In the genomic region with DNA sequence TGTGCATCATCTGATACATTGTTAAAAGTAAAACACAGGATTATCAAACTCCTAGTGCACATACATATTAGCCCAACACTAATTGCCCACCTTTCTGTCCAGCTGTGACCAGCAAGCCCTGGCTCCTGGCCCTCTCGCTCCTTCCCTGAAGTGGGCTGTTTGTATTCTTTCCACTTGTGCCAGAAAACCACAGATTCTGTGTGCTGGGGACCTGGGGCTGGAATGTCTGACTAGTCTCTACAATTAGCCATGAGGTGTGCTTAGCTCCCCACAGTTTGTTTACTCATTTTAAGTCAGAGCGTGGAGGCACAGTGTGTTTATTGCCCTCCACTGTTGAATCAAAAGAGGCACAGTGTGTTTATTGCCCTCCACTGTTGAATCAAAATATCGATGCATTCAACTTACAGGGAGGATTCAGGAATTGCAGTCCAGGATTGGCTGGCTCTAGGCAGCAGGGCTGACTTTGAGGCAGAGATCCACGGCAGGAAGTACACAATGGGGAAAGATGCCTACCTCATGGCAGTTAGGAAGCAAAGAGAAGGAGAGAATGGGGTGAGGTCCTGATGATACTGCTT, we compare ENCODE assay signal across 20 mouse cellular contexts. TPM values are rescaled to one million over a fixed set of nuclear protein-coding genes. Genes with fewer than 3 reads are reported as not detected.
DNase-seq lines count a peak whose midpoint lies in the region; ATAC-seq and TF ChIP-seq lines count a peak whose summit lies in the region.
"Had no signal": no experiment of that assay in that cellular context is flagged by ENCODE, and none has a peak within 500 bp of the region (broad histone marks: within the 10 kb centered on the region; RNA-seq: fewer than 3 reads in every experiment).

No protein-coding gene starts in this region.

- no peak for ATAC-seq in midbrain, embryonic 11.5 days (ENCODE audit: low FRiP score)
- ATAC-seq in midbrain, postnatal 0 days (ENCODE audit: low FRiP score): no peak
- no peak for ATAC-seq in limb, embryonic 14.5 days (ENCODE audit: low FRiP score, low read depth)
- no peak for ATAC-seq in kidney, embryonic 15.5 days (replicated peaks; ENCODE audit: low FRiP score)
- ATAC-seq: forebrain, embryonic 13.5 days; forebrain, postnatal 0 days had no signal

- no peak overlapping the region for H3K9ac ChIP-seq in midbrain, embryonic 11.5 days (ENCODE audit: low read length)
- H3K9ac ChIP-seq in midbrain, postnatal 0 days (replicated peaks; ENCODE audit: low read length, poor library complexity, severe bottlenecking): no peak overlapping the region
- no peak overlapping the region for H3K9ac ChIP-seq in limb, embryonic 14.5 days (ENCODE audit: low read depth, low read length, severe bottlenecking)
- no peak overlapping the region for H3K9ac ChIP-seq in kidney, embryonic 15.5 days
- H3K9ac ChIP-seq: forebrain, embryonic 13.5 days; forebrain, postnatal 0 days; heart, embryonic 13.5 days; hindbrain, embryonic 12.5 days had no signal

- TF ChIP-seq POLR2A in lung, adult 2 months (IDR thresholded peaks at IDR 0.05; ENCODE audit: borderline replicate concordance, extremely low read depth, low read depth, low read length): no peak
- no peak for TF ChIP-seq POLR2A in limb, embryonic 14.5 days (IDR thresholded peaks at IDR 0.05; ENCODE audit: borderline replicate concordance, extremely low read depth, insufficient read depth, insufficient read length)

- peaks cover 2% of the 10 kb centered on the region; the same call in 1 of the 2 replicates for H3K4me1 ChIP-seq in lung, adult 2 months (ENCODE audit: control insufficient read depth, insufficient read depth, low read length)
- no peaks in the 10 kb centered on the region for H3K4me1 ChIP-seq in midbrain, embryonic 11.5 days (ENCODE audit: control insufficient read depth, insufficient read depth, low read length)
- no peaks in the 10 kb centered on the region for H3K4me1 ChIP-seq in midbrain, postnatal 0 days (ENCODE audit: insufficient read depth, low read length)
- peaks cover 19% of the 10 kb centered on the region for H3K4me1 ChIP-seq in limb, embryonic 14.5 days (ENCODE audit: control insufficient read depth, insufficient read depth, low read length)
- H3K4me1 ChIP-seq in kidney, embryonic 15.5 days: no peaks in the 10 kb centered on the region
- H3K4me1 ChIP-seq: forebrain, embryonic 13.5 days had no signal

- no peak overlapping the region for H3K4me2 ChIP-seq in midbrain, embryonic 11.5 days
- H3K4me2 ChIP-seq in midbrain, postnatal 0 days (ENCODE audit: low read depth, low read length, poor library complexity, severe bottlenecking): no peak overlapping the region
- H3K4me2 ChIP-seq in limb, embryonic 14.5 days (replicated peaks; ENCODE audit: low read depth, low read length, severe bottlenecking): no peak overlapping the region
- H3K4me2 ChIP-seq in kidney, embryonic 15.5 days: no peak overlapping the region
- H3K4me2 ChIP-seq: forebrain, embryonic 13.5 days; heart, embryonic 13.5 days; hindbrain, embryonic 12.5 days had no signal

- no peak for TF ChIP-seq CTCF in lung, adult 2 months (IDR thresholded peaks at IDR 0.05; ENCODE audit: insufficient read depth, low read length)
- TF ChIP-seq CTCF in midbrain, postnatal 0 days (IDR thresholded peaks at IDR 0.05): no peak

- 50% methylated on average over 4 of the region's 4 CpGs for WGBS in lung, adult 2 months
- WGBS in midbrain, embryonic 11.5 days: 72% methylated on average over 4 of the region's 4 CpGs
- 61% methylated on average over 4 of the region's 4 CpGs for WGBS in midbrain, postnatal 0 days
- 29% methylated on average over 4 of the region's 4 CpGs for WGBS in limb, embryonic 14.5 days
- 59% methylated on average over 4 of the region's 4 CpGs for WGBS in kidney, embryonic 15.5 days

- no peak overlapping the region for H3K4me3 ChIP-seq in lung, adult 2 months (replicated peaks; ENCODE audit: extremely low read depth, low read depth, low read length)
- H3K4me3 ChIP-seq in midbrain, embryonic 11.5 days (ENCODE audit: low read depth, low read length): no peak overlapping the region
- H3K4me3 ChIP-seq in midbrain, postnatal 0 days (ENCODE audit: low read depth, low read length): no peak overlapping the region
- no peak overlapping the region for H3K4me3 ChIP-seq in limb, embryonic 14.5 days (replicated peaks; ENCODE audit: low read length)
- H3K4me3 ChIP-seq in kidney, embryonic 15.5 days (replicated peaks): no peak overlapping the region
- H3K4me3 ChIP-seq: embryonic facial prominence, embryonic 10.5 days; forebrain, embryonic 13.5 days; heart, embryonic 13.5 days; hindbrain, embryonic 12.5 days had no signal

- peak; percentile 50 to 62 for DNase-seq in lung, adult 18-20 months
- DNase-seq in lung, adult 2 months: no peak
- peak; percentile 70 for DNase-seq in midbrain, embryonic 11.5 days (ENCODE audit: low spot score, missing footprints)
- DNase-seq in midbrain, postnatal 0 days (ENCODE audit: low spot score): no peak
- DNase-seq in limb, embryonic 14.5 days (ENCODE audit: low spot score): no peak
- DNase-seq: adrenal gland, adult 2 months; adrenal gland, postnatal 25 days; cerebellum, adult 18-20 months; cerebellum, adult 9-11 months; cerebellum, postnatal 36 days; forebrain, postnatal 0 days; gastrocnemius, postnatal 14 days; heart, postnatal 4 days had no signal

- no peaks in the 10 kb centered on the region for H3K9me3 ChIP-seq in midbrain, embryonic 11.5 days (ENCODE audit: control insufficient read depth, low read length)
- no peaks in the 10 kb centered on the region for H3K9me3 ChIP-seq in midbrain, postnatal 0 days (ENCODE audit: low read length)
- no peaks in the 10 kb centered on the region for H3K9me3 ChIP-seq in limb, embryonic 14.5 days (ENCODE audit: control insufficient read depth, low read length)
- no peaks in the 10 kb centered on the region for H3K9me3 ChIP-seq in kidney, embryonic 15.5 days (replicated peaks)
- H3K9me3 ChIP-seq: embryonic facial prominence, embryonic 10.5 days; forebrain, embryonic 13.5 days; heart, embryonic 13.5 days; hindbrain, embryonic 12.5 days had no signal

- no peak overlapping the region for H3K27ac ChIP-seq in midbrain, embryonic 11.5 days (ENCODE audit: low read depth, low read length)
- H3K27ac ChIP-seq in midbrain, postnatal 0 days (ENCODE audit: low read depth, low read length): no peak overlapping the region
- 0 out of 2 replicates have a peak overlapping the region, but pooled peaks have one; percentile 26 for H3K27ac ChIP-seq in limb, embryonic 14.5 days (replicated peaks; ENCODE audit: low read depth, low read length)
- no peak overlapping the region for H3K27ac ChIP-seq in kidney, embryonic 15.5 days
- H3K27ac ChIP-seq: embryonic facial prominence, embryonic 10.5 days; forebrain, embryonic 13.5 days; heart, embryonic 13.5 days; hindbrain, embryonic 12.5 days had no signal

- H3K27me3 ChIP-seq in midbrain, embryonic 11.5 days (ENCODE audit: control insufficient read depth, insufficient read depth, low read length): no peaks in the 10 kb centered on the region
- no peaks in the 10 kb centered on the region for H3K27me3 ChIP-seq in midbrain, postnatal 0 days (ENCODE audit: insufficient read depth, low read length)
- H3K27me3 ChIP-seq in limb, embryonic 14.5 days (ENCODE audit: control insufficient read depth, insufficient read depth, low read length): no peaks in the 10 kb centered on the region
- H3K27me3 ChIP-seq in kidney, embryonic 15.5 days: no peaks in the 10 kb centered on the region
- H3K27me3 ChIP-seq: heart, embryonic 13.5 days; hindbrain, embryonic 12.5 days had no signal

- no peaks in the 10 kb centered on the region for H3K36me3 ChIP-seq in midbrain, embryonic 11.5 days (ENCODE audit: control insufficient read depth, insufficient read depth, low read length)
- no peaks in the 10 kb centered on the region for H3K36me3 ChIP-seq in midbrain, postnatal 0 days (ENCODE audit: insufficient read depth, low read length)
- no peaks in the 10 kb centered on the region for H3K36me3 ChIP-seq in limb, embryonic 14.5 days (ENCODE audit: control insufficient read depth, insufficient read depth, low read length)
- H3K36me3 ChIP-seq in kidney, embryonic 15.5 days: no peaks in the 10 kb centered on the region
- H3K36me3 ChIP-seq: embryonic facial prominence, embryonic 10.5 days; heart, embryonic 13.5 days; hindbrain, embryonic 12.5 days had no signal

RNA-seq across cellular contexts. Expression of a gene that starts 5.9 kb away (rescaled TPM):
- 384 and 556 TPM in 2 replicates for polyA plus RNA-seq in lung, adult 2 months (2012; rRNA removed)
- 34.9 and 39.7 TPM in 2 replicates for polyA plus RNA-seq in midbrain, embryonic 11.5 days (2014; fragmentation: Nextera tagmentation; extraction: Ambion mirVana)
- total RNA-seq in midbrain, postnatal 0 days (2014; rRNA removed): 39.1 and 40.1 TPM in 2 replicates
- polyA plus RNA-seq in midbrain, postnatal 0 days (2015; fragmentation: Nextera tagmentation; extraction: Ambion mirVana): 29.8 and 31.6 TPM in 2 replicates
- 155 and 202 TPM in 2 replicates for polyA plus RNA-seq in limb, embryonic 14.5 days (2012; rRNA removed)
- 277 and 284 TPM in 2 replicates for polyA plus RNA-seq in limb, embryonic 14.5 days (2014; fragmentation: Nextera tagmentation; extraction: Ambion mirVana)
- polyA plus RNA-seq in kidney, embryonic 15.5 days (2015; fragmentation: Nextera tagmentation; extraction: Ambion mirVana): 96.7 and 115 TPM in 2 replicates
- total RNA-seq: CH12.LX; granulocyte monocyte progenitor cell, adult 5-6 weeks had no signal

Comparison
In these comparisons a context has a peak if more than half of its experiments do, and no peak if none do; other contexts are left out.
1. DNase-seq: peak in lung, adult 18-20 months (2 of 2) and midbrain, embryonic 11.5 days (single experiment); none in lung, adult 2 months (single experiment), midbrain, postnatal 0 days (single experiment) and limb, embryonic 14.5 days (single experiment).